Mouse (Mus musculus) urinary bladder, postnatal 10 days (tissue): ENCODE measurements around the gene Csrnp3.

Experiments used
- DNase-seq: peaks from one replicate; pipeline ENCODE4 v3.0.0; 2022; ENCODE audit warnings: low spot score

Csrnp3 gene

DNA sequence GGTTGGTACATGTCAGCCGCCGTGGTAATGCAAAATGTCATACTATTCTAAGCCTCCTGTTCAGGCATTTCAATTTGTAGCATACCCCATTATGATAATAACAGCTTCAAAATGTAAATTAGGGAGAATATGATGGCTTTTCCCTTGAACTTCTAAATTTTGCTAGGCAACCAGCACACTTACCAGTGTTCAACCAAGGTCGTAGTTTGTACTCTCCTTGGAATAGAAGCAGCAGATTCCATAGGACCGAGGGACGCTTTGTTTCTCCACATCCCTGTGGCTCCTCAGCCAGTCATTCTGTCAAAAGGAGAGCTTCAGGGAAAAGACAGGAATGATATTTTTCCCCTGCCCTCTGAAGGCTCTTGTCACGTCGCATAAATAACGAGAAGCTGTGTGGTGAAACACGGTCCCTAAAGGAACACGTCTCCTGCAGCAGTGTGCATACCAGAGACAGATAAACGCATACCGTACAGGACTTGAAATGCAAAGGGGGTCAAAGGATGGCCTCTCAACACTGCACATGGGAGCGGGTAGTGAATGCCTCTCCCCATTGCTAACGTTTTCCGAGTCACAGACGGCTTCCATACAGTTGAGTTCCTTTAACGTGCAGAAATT, 108.3 kb downstream of the Csrnp3 start:
- no peak for DNase-seq

DNA sequence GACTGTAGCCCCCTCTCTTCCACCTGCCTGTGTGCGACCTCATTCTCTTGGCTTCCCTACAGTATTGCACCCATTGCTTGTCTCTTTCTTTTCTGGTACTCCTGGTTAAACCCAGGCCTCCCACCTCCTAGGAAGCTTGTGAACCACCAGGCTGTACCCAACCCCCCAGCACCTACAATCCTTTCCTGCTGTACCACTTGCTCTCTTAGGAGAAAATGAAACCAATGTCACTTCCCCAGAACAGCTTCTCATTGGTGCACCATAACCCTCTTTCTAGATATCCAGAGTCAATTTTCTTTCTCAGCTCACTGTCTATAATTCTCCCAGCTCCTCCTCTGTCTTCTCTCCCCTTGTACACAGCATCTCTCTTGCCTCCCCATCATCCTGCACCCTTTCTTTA, 110.2 kb downstream of the Csrnp3 start:
- DNase-seq: no peak

DNA sequence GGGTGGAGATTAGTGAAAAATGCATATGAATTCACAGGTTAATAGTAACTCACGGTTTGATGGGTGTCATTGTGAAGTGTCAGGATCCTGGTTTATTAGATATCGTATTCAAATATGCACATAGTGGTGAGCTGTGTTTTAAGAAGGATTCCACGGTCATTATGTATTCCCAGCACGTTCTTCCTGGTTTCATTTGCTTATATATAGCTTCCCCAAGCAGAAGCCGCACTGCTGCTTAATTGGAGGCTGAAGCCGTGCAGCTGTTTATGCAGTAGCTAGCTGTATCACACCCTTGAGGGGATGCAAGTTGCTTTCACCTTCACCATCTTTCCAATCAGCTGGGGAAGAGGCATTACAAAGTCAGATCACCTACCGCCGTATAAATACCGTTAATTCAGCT, 111.2 kb downstream of the Csrnp3 start:
- DNase-seq: no peak

DNA sequence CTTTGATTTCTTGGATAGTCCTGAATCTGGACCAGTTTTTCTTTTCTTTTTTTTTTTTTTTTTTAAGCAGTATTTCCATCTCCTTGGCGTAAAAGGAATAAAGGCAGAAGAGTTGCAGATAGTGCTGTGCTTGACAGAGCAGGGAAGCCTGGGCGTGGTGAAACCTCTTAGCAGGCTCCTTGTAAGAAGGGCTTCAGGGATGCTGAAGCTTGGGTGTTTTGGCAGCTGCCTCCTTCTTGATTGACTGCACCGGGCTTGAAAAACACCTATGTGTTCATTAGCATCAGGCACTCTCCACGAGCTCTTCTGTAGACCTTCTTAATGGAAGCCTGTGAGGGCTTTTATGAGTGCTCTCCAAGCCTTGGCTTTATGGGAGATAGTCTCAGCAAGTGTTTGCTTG, 117.9 kb downstream of the Csrnp3 start:
- DNase-seq: no peak

DNA sequence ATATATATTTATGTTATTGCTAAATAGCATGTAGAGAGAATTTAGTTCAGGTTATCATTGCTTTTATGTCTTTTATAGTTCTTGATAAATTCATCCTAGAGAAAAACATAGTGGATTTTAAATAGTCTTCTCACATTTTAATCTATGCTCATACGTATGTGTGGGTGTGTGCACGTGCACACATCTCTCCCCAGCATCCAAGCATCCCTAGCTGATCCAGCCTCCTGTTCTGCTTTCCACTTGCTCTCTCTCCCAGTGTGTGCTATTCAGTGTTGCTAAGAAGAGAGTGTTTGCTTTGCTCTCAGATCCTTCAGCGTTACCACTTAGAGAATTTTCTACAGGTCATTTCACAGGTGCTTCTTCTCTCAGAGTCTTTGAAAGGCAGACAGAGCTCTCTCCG, 123.2 kb downstream of the Csrnp3 start:
- no peak for DNase-seq

DNA sequence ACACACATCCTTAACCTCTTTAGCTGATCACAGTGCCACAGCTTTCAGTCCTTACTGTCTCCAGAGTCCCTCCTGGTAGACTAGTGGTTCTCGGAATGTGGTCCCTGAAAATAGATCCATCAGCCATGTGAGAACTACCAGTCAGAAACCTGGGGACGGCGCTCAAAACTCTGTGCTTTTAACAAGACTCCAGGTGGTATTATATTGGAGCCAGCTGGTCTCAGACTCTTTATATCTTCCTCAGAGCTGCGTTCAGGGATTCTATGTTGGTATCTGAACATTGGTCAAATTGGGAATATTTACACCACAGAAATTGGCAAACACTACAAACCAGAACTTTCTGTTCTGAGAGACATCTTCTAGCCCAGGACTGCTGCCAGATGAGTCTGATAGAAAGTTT, 128.3 kb downstream of the Csrnp3 start:
- no peak for DNase-seq

DNA sequence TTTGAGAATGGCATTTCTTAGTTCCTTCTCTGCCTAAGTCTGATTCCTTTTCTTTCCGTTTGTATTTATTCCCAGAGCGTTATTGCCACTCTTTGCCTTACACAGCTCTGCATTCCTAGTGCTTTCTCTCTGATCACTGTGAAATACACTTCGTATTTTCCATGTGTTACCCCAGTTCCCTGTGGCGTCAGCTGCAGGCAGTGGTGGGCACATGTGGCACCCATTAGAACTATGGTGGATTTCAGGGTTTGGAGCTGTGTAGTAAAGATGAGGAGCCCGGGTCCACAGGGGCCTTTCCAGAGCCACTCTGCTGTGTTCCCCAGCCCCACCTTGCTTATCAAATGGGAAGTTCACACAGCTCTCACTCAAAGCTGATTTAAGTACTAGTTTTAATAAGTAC, 129.8 kb downstream of the Csrnp3 start:
- DNase-seq: no peak

DNA sequence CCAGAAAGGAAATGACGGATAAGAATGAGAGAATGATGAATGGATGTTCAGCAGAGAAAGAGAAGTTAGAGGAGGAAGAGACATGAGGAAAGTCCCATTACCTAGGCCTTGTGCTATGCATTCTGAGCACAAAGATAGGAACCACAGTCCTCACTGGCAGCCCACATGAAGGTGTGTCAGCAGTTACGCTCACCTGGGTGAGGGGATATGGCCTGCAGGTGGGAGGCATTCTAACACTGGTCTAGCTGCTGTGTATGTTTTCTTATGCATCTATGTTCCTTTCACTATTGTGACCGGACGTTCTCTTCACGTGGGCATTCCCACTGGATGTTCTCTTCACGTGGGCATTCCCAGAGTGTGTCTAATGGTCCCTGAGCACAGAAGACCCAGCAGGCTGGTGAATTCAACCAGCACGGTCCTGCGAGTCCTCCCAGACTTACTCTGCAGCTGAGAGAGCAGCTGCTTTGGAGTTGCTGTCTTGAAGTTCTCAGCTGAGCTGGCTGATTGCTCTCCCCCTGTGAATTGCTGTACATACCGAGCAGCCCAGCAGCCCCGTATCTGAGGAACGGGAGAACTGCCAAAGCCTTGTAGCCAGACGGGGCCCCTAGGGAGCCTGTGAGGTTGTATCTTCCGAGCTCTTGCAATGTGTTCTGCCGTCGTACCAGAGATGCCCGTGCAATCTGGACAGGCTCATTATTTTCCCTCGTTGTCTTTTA, 133.9 kb downstream of the Csrnp3 start:
- no peak for DNase-seq

DNA sequence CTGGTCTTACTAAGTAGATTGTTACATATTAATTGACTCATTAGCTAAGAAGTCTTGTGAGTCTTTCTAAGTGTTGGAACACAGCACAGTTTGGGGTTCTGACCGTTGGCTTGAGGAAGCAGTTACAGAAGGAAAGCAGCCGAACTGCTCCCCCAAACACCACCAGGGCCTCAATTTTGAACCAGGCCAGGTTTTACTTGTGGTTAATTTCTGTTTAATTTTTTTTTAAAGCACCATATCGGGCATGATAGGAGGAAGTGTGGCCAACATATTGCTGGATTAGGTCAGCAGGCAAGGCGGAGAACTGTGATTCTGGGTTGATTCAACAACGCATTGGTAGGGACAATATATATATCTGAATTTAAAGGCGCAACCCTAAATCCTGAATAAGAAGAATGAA, 135.9 kb downstream of the Csrnp3 start:
- DNase-seq: no peak

DNA sequence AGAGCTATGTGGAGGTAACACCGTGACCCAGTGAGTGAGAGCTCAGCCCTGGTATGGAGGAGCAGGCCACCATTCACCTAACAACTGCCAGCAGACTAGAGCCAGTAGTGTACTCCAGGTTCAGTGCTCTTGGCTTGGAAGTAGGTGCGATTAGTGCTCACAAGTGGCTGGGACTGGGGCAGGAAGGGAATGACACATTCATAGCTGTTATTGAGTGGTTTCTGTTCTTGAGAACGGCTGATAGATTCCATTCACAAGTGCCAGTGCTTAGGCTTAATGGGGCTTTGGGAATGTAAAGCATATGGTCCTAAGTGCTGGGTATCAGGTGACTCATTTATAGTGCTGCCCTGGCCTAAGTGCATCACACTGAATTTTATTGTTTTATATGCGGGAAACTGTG, 136.4 kb downstream of the Csrnp3 start:
- DNase-seq: no peak

DNA sequence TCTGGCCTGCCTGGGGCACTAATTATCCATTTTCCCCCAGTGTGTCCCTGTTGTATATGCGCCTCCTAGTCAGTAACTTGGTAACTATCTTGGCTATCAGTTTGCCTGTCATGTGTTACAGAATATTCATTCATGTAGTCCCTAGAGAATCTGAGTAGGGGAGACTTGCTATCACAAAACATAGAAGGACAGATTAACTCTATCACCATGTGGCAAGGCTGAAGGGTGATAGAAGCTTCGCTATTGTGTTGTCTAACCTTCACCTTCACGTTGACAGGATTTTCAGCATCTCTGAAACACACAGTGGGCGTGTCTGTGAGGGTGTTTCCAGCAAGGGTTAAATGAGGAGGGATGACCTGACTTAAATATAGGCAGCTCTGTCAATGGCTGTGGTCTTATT, 140.1 kb downstream of the Csrnp3 start:
- no peak for DNase-seq

DNA sequence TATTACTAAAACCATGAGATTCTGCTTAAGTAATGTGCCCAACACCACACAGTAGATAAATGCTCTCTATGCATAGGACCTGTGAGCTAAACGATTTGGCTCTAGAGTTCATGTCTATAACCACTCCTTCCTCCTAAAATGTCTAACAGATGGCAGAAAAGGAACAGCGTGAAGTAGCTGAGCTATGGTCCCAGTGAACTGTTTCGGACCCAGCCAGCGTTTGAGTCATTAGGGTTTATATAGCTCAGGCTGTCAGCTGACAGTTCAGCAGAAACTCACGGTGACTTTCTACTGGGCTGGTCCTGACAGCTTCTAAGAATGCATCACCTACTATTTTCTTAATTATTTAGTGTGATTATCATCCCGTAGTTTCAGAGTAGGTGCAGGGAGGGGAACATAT, 141.5 kb downstream of the Csrnp3 start:
- DNase-seq: no peak

DNA sequence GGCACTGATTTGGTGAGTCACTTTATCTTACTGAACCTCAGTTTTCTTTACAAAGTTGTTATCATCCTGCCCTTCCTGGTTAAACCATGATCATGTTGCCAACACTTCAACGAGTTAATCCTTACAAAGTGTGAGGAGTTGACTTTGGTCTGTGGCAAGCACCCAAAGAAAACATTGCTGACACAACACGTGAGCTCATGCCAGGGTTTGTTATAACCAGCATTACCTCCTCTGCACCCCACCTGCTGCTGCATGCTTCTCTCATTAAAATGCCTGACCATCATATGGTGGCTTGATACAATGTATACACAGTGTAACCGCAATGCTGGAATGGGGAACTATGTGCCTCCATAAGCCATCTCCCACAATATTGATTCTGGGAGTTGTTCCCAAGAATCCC, 142.0 kb downstream of the Csrnp3 start:
- DNase-seq: no peak

DNA sequence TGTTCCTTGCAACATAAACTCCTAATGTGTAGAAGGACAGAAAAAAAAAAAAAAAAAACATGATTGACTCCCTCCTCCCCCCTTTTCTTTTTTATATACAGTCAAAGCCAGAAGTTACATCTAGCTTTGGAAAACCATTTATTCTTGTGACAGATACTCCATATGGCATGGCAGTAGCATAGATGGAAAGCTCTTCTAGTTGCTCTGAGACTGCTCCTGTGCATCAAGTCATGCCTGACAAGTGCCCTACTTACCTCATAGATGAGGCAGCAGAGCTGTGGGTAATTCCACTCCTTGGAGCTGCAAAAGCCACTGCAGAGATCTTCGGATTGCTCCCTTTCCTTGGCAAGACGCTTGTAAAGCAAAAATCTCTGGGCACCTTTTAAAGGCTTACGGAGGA, 143.2 kb downstream of the Csrnp3 start:
- DNase-seq: no peak

DNA sequence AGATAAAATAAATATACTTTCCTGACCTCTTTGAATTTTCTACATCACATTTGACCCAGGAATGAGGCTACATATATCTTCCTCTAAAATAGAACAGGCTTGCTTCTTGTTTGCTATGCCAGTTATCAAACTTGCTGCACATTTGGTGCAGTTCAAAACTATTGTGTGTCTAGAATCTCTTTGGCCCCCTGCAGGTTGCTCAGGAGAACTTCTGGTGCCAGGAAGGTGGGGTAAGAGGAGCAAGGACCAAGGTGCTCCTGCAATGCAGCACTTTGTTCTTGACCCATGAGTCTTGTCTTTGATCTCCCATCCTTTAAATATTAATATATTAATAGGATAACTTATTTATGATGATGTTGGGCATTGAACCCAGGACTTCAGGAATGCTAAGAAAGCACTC, 144.5 kb downstream of the Csrnp3 start:
- no peak for DNase-seq

DNA sequence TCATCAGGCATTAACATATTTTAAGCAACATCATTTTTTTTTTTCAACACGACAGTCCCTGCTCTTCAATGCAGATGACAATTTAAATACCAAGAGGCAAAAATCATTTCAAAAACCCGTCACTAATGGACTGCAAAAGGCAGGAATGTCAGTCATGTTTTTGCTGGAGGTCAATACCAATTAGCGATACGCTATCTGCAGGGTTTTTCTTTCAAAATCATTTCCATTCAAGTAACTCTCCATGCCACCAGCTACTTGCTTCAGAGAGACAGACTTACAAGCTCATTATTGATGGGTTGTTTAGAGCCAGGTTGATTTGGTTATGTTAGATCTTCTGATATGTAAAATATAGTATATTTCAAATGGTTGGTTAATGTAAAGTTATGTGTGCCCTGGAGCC, 145.2 kb downstream of the Csrnp3 start:
- DNase-seq: no peak

DNA sequence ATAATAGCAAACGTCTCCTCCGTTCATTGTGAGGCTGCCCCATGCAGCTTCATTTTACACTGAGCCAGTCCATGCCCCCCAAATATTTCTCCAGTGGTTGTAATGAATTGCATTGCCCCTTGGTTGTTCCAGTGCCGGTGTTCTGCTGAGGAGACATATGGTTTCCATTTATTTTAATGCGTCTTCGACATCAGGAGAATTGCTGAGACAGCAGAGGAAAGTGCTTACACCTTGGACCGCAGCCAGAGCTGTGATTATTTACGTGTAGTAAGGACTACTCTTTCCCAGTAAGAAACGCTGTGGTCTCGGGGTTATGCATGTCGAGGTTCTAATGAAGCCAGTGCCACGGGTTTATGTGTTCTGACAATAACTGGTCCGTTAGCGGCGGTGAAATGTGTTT, 147.8 kb downstream of the Csrnp3 start:
- no peak for DNase-seq

DNA sequence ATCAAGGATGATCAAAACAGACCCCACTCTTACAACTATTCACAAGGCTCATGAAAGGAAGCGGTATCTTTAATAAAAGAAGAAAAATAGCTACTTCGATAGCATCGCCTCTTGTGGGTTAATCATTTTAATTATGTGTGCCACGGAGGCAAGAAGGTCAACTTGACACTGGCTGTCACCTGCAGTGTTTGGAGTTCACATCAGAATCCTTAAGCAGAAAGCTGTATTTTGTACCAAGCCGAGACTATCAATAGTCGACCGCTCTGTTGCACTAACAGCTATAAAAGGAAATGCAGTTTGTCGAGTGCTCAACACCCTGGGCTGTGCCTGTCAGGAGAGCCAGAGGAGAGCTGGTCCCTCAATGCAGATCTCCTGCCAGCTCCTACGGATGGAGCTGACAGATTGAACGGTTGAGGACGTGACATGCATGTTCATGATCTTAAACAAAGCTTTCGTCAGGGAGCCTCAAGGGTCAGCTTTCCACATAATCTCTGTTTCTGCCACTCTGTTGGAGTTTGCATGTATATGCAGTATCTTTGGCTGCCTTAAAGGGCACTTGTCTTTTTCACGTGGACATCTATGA, 149.4 kb downstream of the Csrnp3 start:
- no peak for DNase-seq

DNA sequence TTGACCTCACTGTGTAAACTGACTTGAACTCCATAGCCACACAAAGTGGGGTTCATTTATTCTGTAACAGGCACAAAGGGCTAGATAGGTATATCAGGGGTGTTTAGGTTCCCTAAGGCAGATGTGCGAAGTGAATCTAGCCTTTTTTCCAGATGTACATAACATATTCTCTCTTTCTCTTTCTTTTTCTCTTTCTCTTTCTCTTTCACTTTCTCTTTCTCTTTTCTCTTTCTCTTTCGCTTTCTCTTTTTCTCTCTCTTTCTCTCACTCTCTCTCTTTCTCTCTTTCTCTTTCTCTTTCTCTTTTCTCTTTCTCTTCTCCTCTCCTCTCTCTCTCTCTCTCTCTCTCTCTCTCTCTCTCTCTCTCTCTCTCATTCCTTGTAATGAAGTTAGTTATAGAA, 153.2 kb downstream of the Csrnp3 start:
- DNase-seq: no peak

DNA sequence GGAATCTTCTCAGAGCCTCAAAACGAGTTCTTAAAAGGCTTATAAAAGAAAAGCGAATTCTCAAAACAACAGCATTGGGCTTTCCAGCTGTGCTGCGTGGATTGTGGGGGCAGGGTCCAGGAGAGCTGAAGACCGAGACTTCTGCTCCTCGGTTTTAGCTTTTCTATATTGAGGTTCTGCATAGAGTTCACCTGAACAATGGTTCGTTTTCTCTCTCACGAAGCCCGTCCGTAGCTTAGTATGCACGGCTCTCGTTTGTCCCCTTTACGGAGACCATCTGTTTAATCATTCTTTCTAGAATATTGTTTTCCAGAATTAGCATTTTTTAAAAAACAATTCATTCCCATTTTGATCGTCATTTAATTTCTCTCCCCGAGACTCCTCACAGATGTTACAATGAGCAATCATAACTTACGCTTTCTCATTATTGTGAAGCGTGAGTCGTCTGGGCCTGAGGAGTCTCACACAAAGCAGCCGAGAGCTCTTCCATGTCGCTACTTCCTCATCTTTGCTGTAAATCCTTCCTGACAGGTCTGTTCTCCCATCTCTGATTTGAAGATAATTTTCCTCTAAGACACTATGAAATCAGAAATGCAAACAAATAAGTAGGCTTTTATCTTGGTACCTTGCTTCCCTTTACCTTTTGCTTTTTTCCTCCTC, 163.6 kb downstream of the Csrnp3 start:
- DNase-seq: no peak

DNA sequence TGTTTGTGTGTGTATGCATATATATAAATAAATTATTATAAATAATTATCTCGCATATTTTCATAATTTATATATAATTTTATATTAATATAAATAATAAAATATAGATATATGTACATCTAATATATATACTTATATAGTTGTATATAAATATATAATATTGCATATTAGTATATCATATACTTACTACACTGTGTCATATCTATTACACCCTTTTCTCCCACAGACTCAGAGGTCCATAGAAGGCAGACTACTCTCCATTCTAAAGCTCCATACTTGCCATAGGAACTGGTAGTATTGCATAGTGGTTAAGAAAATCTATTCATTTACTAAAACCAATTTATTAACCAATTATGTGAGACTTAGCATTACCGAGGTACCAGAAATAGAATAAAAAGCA, 164.1 kb downstream of the Csrnp3 start:
- DNase-seq: no peak

DNA sequence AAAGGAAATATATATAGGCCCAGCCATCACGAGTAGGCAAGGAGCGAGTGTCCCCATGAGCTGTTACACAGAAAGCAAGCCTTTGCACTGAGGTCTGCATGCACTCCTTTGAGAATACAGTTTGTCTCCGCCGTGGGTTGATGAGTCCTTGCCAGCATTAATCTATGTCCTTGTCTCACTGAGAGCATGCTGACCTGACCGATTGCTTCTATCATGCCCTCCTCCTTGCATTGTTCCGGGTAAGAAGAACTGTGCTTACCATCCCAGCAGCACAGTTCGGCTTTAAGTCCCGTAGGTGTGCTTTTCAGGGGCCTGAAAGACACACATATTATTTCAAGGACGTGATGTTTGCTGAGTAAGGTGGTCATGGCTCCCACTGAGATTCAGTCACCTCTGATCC, 173.1 kb downstream of the Csrnp3 start:
- no peak for DNase-seq

DNA sequence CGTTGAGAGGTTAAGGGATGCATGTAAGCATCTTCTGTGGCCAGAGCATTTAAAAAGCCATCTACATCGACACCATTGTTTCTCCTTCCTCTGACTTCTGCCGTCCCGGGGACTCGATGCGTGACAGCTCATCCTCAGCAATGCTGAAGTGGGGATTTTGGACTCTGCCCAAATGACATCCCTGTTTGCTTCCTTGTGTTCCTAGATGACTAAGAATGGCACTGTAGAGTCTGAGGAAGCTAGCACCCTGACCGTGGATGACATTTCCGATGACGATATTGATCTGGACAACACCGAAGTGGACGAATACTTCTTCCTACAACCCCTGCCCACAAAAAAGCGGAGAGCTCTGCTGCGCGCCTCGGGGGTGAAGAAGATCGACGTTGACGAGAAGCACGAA, 173.7 kb downstream of the Csrnp3 start:
- DNase-seq: no peak
